Mouse (Mus musculus) MEL (cell line): ENCODE measurements around the gene Gm11096. TPM values are rescaled to one million over a fixed set of nuclear protein-coding genes. Genes with fewer than 3 reads are reported as not detected.

Experiments used
- DNase-seq: peaks from one replicate; pipeline ENCODE4 v3.0.0; 2011; ENCODE audit warnings: low read depth, low spot score
- H3K27ac ChIP-seq: 2 replicates; pipeline ENCODE4 v1.5.1; 2012; ENCODE audit warnings: low read depth, mild to moderate bottlenecking, control low read depth, low read length, moderate library complexity; ENCODE audit not compliant: control insufficient read depth
- H3K27me3 ChIP-seq, 2 experiments: fragments of 150-350 bp in 1 of 2; sonication (generic) in 1 of 2; 2 replicates each; pipeline ENCODE4 v1.6.1; 2012; ENCODE audit warnings: low read length in 2 of 2, mild to moderate bottlenecking in 2 of 2, improper control_type of control experiment in 1 of 2, moderate library complexity in 1 of 2; ENCODE audit not compliant: insufficient read depth in 2 of 2, control insufficient read depth in 1 of 2
- H3K36me3 ChIP-seq, 2 experiments: 2 replicates each; pipeline ENCODE4 v1.6.1; 2012 to 2014; ENCODE audit warnings: low read length in 2 of 2, improper control_type of control experiment in 1 of 2, inconsistent platforms in 1 of 2, mild to moderate bottlenecking in 1 of 2; ENCODE audit not compliant: insufficient read depth in 2 of 2, control insufficient read depth in 1 of 2
- H3K4me1 ChIP-seq, 2 experiments: fragments of 150-350 bp in 1 of 2; sonication (generic) in 1 of 2; 2 replicates each; pipeline ENCODE4 v1.6.1; 2012; ENCODE audit warnings: low read length in 2 of 2, improper control_type of control experiment in 1 of 2, mild to moderate bottlenecking in 1 of 2; ENCODE audit not compliant: insufficient read depth in 2 of 2, control insufficient read depth in 1 of 2
- H3K4me3 ChIP-seq, 2 experiments: fragments of 150-350 bp in 1 of 2; sonication (generic) in 1 of 2; 2 replicates each; pipeline ENCODE4 v1.5.1; 2012; ENCODE audit warnings: low read depth in 2 of 2, low read length in 2 of 2, mild to moderate bottlenecking in 2 of 2, moderate library complexity in 2 of 2, control low read depth in 1 of 2, improper control_type of control experiment in 1 of 2; ENCODE audit not compliant: control insufficient read depth in 1 of 2, insufficient read depth in 1 of 2
- H3K79me2 ChIP-seq: 2 replicates; pipeline ENCODE4 v1.6.1; 2012; ENCODE audit warnings: mild to moderate bottlenecking, low read length, moderate library complexity; ENCODE audit not compliant: control insufficient read depth, poor library complexity, insufficient read depth
- H3K9ac ChIP-seq: 2 replicates; pipeline ENCODE4 v1.6.1; 2012; ENCODE audit warnings: low read depth, mild to moderate bottlenecking, control low read depth, low read length, moderate library complexity; ENCODE audit not compliant: control insufficient read depth, poor library complexity, severe bottlenecking
- H3K9me3 ChIP-seq: fragments of 150-350 bp; sonication (generic); replicated peaks from 2 replicates; pipeline ENCODE4 v1.6.1; 2012; ENCODE audit warnings: mild to moderate bottlenecking, low read length, improper control_type of control experiment, moderate library complexity; ENCODE audit not compliant: insufficient read depth
- CHD2 ChIP-seq: IDR thresholded peaks from 2 replicates; pipeline ENCODE4 v1.6.1; 2011; ENCODE audit warnings: low read length, improper control_type of control experiment
- CTCF ChIP-seq, 3 experiments: IDR thresholded peaks in 2 of 3; conservative IDR thresholded peaks in 1 of 3; 2 replicates each; pipeline ENCODE4 v1.5.1; 2011 to 2012; ENCODE audit warnings: low read length in 3 of 3, low read depth in 2 of 3, mild to moderate bottlenecking in 2 of 3, improper control_type of control experiment in 1 of 3, inconsistent platforms in 1 of 3, mixed read lengths in 1 of 3, moderate library complexity in 1 of 3; ENCODE audit not compliant: control insufficient read depth in 1 of 3, insufficient read depth in 1 of 3, poor library complexity in 1 of 3, severe bottlenecking in 1 of 3
- EP300 ChIP-seq, 2 experiments: IDR thresholded peaks; 2 replicates each; pipeline ENCODE4 v1.6.1; 2011; ENCODE audit warnings: improper control_type of control experiment in 2 of 2, low read length in 2 of 2, low read depth in 1 of 2, mild to moderate bottlenecking in 1 of 2
- ETS1 ChIP-seq: IDR thresholded peaks from 2 replicates; pipeline ENCODE4 v1.6.1; 2012; ENCODE audit warnings: low read depth, mild to moderate bottlenecking, inconsistent platforms, low read length, improper control_type of control experiment, moderate library complexity
- GABPA ChIP-seq: IDR thresholded peaks from 2 replicates; pipeline ENCODE4 v1.6.1; 2012; ENCODE audit warnings: low read depth, mild to moderate bottlenecking, inconsistent platforms, low read length, improper control_type of control experiment, moderate library complexity
- GATA1 ChIP-seq: IDR thresholded peaks from 2 replicates; pipeline ENCODE4 v1.6.1; 2011; ENCODE audit warnings: low read depth, low read length, improper control_type of control experiment
- MAZ ChIP-seq: IDR thresholded peaks from 2 replicates; pipeline ENCODE4 v1.6.1; 2012; ENCODE audit warnings: low read depth, mild to moderate bottlenecking, inconsistent platforms, low read length, improper control_type of control experiment
- MEF2A ChIP-seq: IDR thresholded peaks from 2 replicates; pipeline ENCODE4 v1.6.1; 2014; ENCODE audit warnings: low read depth, mild to moderate bottlenecking, inconsistent platforms, low read length, improper control_type of control experiment; ENCODE audit not compliant: poor library complexity, insufficient replicate concordance, severe bottlenecking; ENCODE audit errors: extremely low read depth
- NELFE ChIP-seq: IDR thresholded peaks from 2 replicates; pipeline ENCODE4 v1.6.1; 2011; ENCODE audit warnings: low read depth, low read length, improper control_type of control experiment
- NRF1 ChIP-seq: IDR thresholded peaks from 2 replicates; pipeline ENCODE4 v1.6.1; 2014; ENCODE audit warnings: low read depth, mild to moderate bottlenecking, inconsistent platforms, low read length, improper control_type of control experiment, moderate library complexity; ENCODE audit not compliant: poor library complexity, insufficient read depth, severe bottlenecking
- POLR2AphosphoS2 ChIP-seq: IDR thresholded peaks from 2 replicates; pipeline ENCODE4 v1.6.1; 2011; ENCODE audit warnings: low read length, improper control_type of control experiment
- SMC3 ChIP-seq: IDR thresholded peaks from 2 replicates; pipeline ENCODE4 v1.6.1; 2011; ENCODE audit warnings: low read depth, low read length, improper control_type of control experiment
- TAL1 ChIP-seq: IDR thresholded peaks from 2 replicates; pipeline ENCODE4 v1.6.1; 2012; ENCODE audit warnings: mild to moderate bottlenecking, inconsistent platforms, low read length, moderate library complexity, mixed read lengths
- TCF12 ChIP-seq: IDR thresholded peaks from 2 replicates; pipeline ENCODE4 v1.6.1; 2014; ENCODE audit warnings: low read depth, mild to moderate bottlenecking, inconsistent platforms, low read length, improper control_type of control experiment, moderate library complexity
- UBTF ChIP-seq: IDR thresholded peaks from 2 replicates; pipeline ENCODE4 v1.6.1; 2012; ENCODE audit warnings: low read depth, mild to moderate bottlenecking, inconsistent platforms, low read length, improper control_type of control experiment, moderate library complexity, borderline replicate concordance; ENCODE audit not compliant: insufficient read depth
- USF1 ChIP-seq: IDR thresholded peaks from 2 replicates; pipeline ENCODE4 v1.6.1; 2014; ENCODE audit warnings: low read depth, mild to moderate bottlenecking, inconsistent platforms, low read length, improper control_type of control experiment, moderate library complexity
- ZC3H11A ChIP-seq: IDR thresholded peaks from 2 replicates; pipeline ENCODE4 v1.6.1; 2012; ENCODE audit warnings: low read depth, mild to moderate bottlenecking, inconsistent platforms, low read length, improper control_type of control experiment
- ZMIZ1 ChIP-seq: IDR thresholded peaks from 2 replicates; pipeline ENCODE4 v1.6.1; 2012; ENCODE audit warnings: low read depth, mild to moderate bottlenecking, inconsistent platforms, low read length, improper control_type of control experiment, moderate library complexity
- polyA plus RNA-seq, 2 experiments: library from polyadenylated mRNA; stranded (reverse) in 1 of 2; unstranded in 1 of 2; fragments of >175 nt in 1 of 2; fragments of >200 nt in 1 of 2; gene quantifications; 2 replicates each; pipeline versions ENCODE4 v1.2.1 to v1.2.4; 2012; ENCODE audit warnings: low replicate concordance in 2 of 2, low read depth in 1 of 2; ENCODE audit not compliant: insufficient read length in 2 of 2, insufficient read depth in 1 of 2, missing spikeins in 1 of 2
- total RNA-seq: library from RNA; depleted of rRNA; stranded (reverse); fragments of 300-350 nt; gene quantifications from 2 replicates; pipeline ENCODE4 v1.2.3, GENCODE M21; 2012

Gm11096 gene
- total and polyA plus RNA-seq, 3 experiments = not detected

- H3K9ac ChIP-seq = no peak overlapping the region
Observed at GRCm38 (mm10) chr17:81400377-81400776, 41.2 kb upstream of the Gm11096 start.

DNA sequence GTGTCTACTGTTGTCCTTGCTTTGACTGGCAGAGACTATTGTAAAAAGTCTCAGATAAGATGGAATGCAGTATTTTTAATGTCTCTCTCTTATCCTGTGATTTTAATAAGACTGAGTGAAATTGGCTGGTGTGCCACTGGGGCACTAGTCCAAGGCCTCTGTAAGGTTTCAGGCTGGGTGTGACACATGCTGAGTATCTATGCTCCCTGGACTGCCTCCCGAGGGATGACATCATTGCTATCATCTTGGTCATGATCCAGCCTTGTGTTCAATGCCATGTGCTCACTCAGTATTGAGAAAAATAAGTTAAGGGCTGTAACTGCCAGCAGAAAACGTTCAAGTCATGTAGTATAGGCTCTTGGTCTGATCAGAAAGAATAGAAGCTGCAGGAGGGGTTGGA lies 38.9 kb upstream of the Gm11096 start:
- DNase-seq = no peak
- H3K27me3 ChIP-seq = no peaks in the 10 kb centered on the region

More at GRCm38 (mm10) chr17:81400377-81400776, 41.2 kb upstream of the Gm11096 start:
- H3K36me3 ChIP-seq = no peaks in the 10 kb centered on the region
- no peak overlapping the region for H3K27ac ChIP-seq
- H3K27me3 ChIP-seq = no peaks in the 10 kb centered on the region
- H3K4me1 ChIP-seq = no peaks in the 10 kb centered on the region
- H3K79me2 ChIP-seq = no peaks in the 10 kb centered on the region
- TF ChIP-seq NRF1 = no peak
- no peak for DNase-seq
- H3K4me3 ChIP-seq = no peak overlapping the region
- H3K9me3 ChIP-seq = no peaks in the 10 kb centered on the region

GRCm38 (mm10) chr17:81403121-81403520 lies 38.4 kb upstream of the Gm11096 start:
- no peaks in the 10 kb centered on the region for H3K27me3 ChIP-seq

More for the DNA sequence above, 38.9 kb upstream of the Gm11096 start:
- Histone ChIP-seq H3K9me3 (no peaks in the 10 kb centered on the region), H3K9ac (no peak overlapping the region), H3K27ac (no peak overlapping the region), H3K4me3 (no peak overlapping the region), H3K36me3 (no peaks in the 10 kb centered on the region)
- TF ChIP-seq NELFE = no peak
- no peak for TF ChIP-seq GABPA
- no peak for TF ChIP-seq USF1
- no peak for TF ChIP-seq POLR2AphosphoS2
- TF ChIP-seq TCF12 = no peak
- TF ChIP-seq CHD2 = no peak
- TF ChIP-seq CTCF (IDR thresholded peaks at IDR 0.05 in 2 of 3, conservative IDR thresholded peaks at IDR 0.05 in 1 of 3; ENCODE audit: control insufficient read depth in 1 of 3, insufficient read depth in 1 of 3, low read depth in 2 of 3, low read length in 3 of 3, poor library complexity in 1 of 3, severe bottlenecking in 1 of 3) = no peak
- no peak for TF ChIP-seq ETS1
- no peak for TF ChIP-seq ZMIZ1
- TF ChIP-seq ZC3H11A = no peak
- TF ChIP-seq EP300 (IDR thresholded peaks at IDR 0.05; ENCODE audit: low read depth in 1 of 2, low read length in 2 of 2) = no peak
- TF ChIP-seq TAL1 = no peak
- TF ChIP-seq GATA1 = no peak
- no peak for TF ChIP-seq UBTF
- TF ChIP-seq SMC3 = no peak
- TF ChIP-seq, all 39 proteins: peak for 0
- H3K4me1 ChIP-seq = no peaks in the 10 kb centered on the region
- H3K79me2 ChIP-seq = no peaks in the 10 kb centered on the region

More at GRCm38 (mm10) chr17:81403121-81403520, 38.4 kb upstream of the Gm11096 start:
- no peaks in the 10 kb centered on the region for H3K4me1 ChIP-seq
- DNase-seq = no peak
- H3K79me2 ChIP-seq = no peaks in the 10 kb centered on the region
- H3K9ac ChIP-seq = no peak overlapping the region
- no peaks in the 10 kb centered on the region for H3K9me3 ChIP-seq
- H3K36me3 ChIP-seq = no peaks in the 10 kb centered on the region
- TF ChIP-seq CHD2 (no peak), MEF2A (no peak), USF1 (no peak), CTCF (IDR thresholded peaks at IDR 0.05 in 2 of 3, conservative IDR thresholded peaks at IDR 0.05 in 1 of 3; ENCODE audit: control insufficient read depth in 1 of 3, insufficient read depth in 1 of 3, low read depth in 2 of 3, low read length in 3 of 3, poor library complexity in 1 of 3, severe bottlenecking in 1 of 3) (no peak), NELFE (no peak), SMC3 (no peak), TAL1 (no peak), MAZ (no peak), EP300 (IDR thresholded peaks at IDR 0.05; ENCODE audit: low read depth in 1 of 2, low read length in 2 of 2) (no peak), POLR2AphosphoS2 (no peak), GATA1 (no peak)
- H3K27ac ChIP-seq = no peak overlapping the region
- no peak overlapping the region for H3K4me3 ChIP-seq
